Mouse (Mus musculus) embryonic facial prominence, embryonic 12.5 days (tissue): ENCODE measurements around the gene Olfr1443. TPM values are rescaled to one million over a fixed set of nuclear protein-coding genes. Genes with fewer than 3 reads are reported as not detected.

Source experiments
- polyA plus RNA-seq: library from polyadenylated mRNA; unstranded; fragments of >200 nt; fragmentation: Nextera tagmentation; extraction: Ambion mirVana; gene quantifications from 2 replicates; pipeline ENCODE4 v1.2.1, GENCODE M21; 2016

Olfr1443 gene
- polyA plus RNA-seq, 1 experiment from 2014 or later = not detected

Other genes with a start within 250 kb of the Olfr1443 start
- 0.41 and 0.49 TPM in 2 replicates for gene Mpeg1, start 217.3 kb upstream of the Olfr1443 start, polyA plus RNA-seq
- 10.9 and 13.2 TPM in 2 replicates for gene Dtx4, start 176.7 kb upstream of the Olfr1443 start, polyA plus RNA-seq
- gene Fam111a, start 132.4 kb upstream of the Olfr1443 start, polyA plus RNA-seq = 21.6 and 23.4 TPM in 2 replicates
- 0.06 and 0.10 TPM in 2 replicates for gene Gm4952, start 78.1 kb upstream of the Olfr1443 start, polyA plus RNA-seq
- gene Glyat, start 44.8 kb upstream of the Olfr1443 start, polyA plus RNA-seq = not detected in 2 replicates
- not detected in 2 replicates for gene Olfr1442, start 7.7 kb upstream of the Olfr1443 start, polyA plus RNA-seq
- not detected in 2 replicates for gene Keg1, start 17.7 kb downstream of the Olfr1443 start, polyA plus RNA-seq
- gene Cntf, start 87.5 kb downstream of the Olfr1443 start, polyA plus RNA-seq = 2.2 and 2.7 TPM in 2 replicates
- gene Zfp91, start 118.0 kb downstream of the Olfr1443 start, polyA plus RNA-seq = 17.0 and 18.5 TPM in 2 replicates
- 1.1 and 1.3 TPM in 2 replicates for gene Lpxn, start 118.1 kb downstream of the Olfr1443 start, polyA plus RNA-seq
- not detected in 2 replicates for gene Gm5244, start 168.6 kb downstream of the Olfr1443 start, polyA plus RNA-seq
- gene Olfr1444, start 179.2 kb downstream of the Olfr1443 start, polyA plus RNA-seq = not detected in 2 replicates
- not detected in 2 replicates for gene Olfr1445, start 205.7 kb downstream of the Olfr1443 start, polyA plus RNA-seq
- 0.32 TPM in 1 of 2 replicates, not detected in the other for gene Olfr1446, start 215.4 kb downstream of the Olfr1443 start, polyA plus RNA-seq
- gene Olfr1447, start 225.6 kb downstream of the Olfr1443 start, polyA plus RNA-seq = not detected in 2 replicates
- not detected in 2 replicates for gene Olfr1448, start 246.3 kb downstream of the Olfr1443 start, polyA plus RNA-seq